Mouse (Mus musculus): ENCODE results near the gene Arpc1a. TPM values are rescaled to one million over a fixed set of nuclear protein-coding genes. Genes with fewer than 3 reads are reported as not detected.
"Not testable (repeated sequence)": the region's sequence is repeated elsewhere in the genome, so short reads cannot be mapped to it uniquely, and the experiment has no call there.

Gene Arpc1a
- 145 and 159 TPM in 2 replicates for polyA plus RNA-seq (2016; fragmentation: Nextera tagmentation; extraction: Ambion mirVana)

- DNase-seq (ENCODE audit: low spot score): peak; percentile 94
- H3K27ac ChIP-seq: peak within 1 kb of the TSS; percentile 91
- H3K9me3 ChIP-seq: peaks cover 5% of the 10 kb centered on the region; the same call in 1 of the 2 replicates
- H3K27me3 ChIP-seq (ENCODE audit: insufficient read depth, poor library complexity, severe bottlenecking): no peaks in the 10 kb centered on the region
- peaks cover 15% of the 10 kb centered on the region for H3K4me1 ChIP-seq (replicated peaks)
- under 1% methylated on average over 54 of the region's 54 CpGs for WGBS
- peak within 1 kb of the TSS; percentile 86 for H3K4me3 ChIP-seq
- H3K36me3 ChIP-seq: peaks cover 26% of the 10 kb centered on the region
These were observed at the start of gene Arpc1a, which contains the start of gene Kpna7 for GRCm38 (mm10) chr5:145083632-145084451. Gene Arpc1a (plus strand): TSS chr5:145083830. Gene Kpna7 (minus strand): TSS chr5:145084030.

GRCm38 (mm10) chr5:145041628-145042027 is 42.0 kb upstream of the Arpc1a start:
- DNase-seq (ENCODE audit: low spot score): peak; percentile 25
- WGBS: 47% methylated on average over 4 of the region's 4 CpGs
- H3K9me3 ChIP-seq: no peaks in the 10 kb centered on the region
- no peaks in the 10 kb centered on the region for H3K4me1 ChIP-seq (replicated peaks)
- no peak overlapping the region for H3K4me3 ChIP-seq
- H3K27ac ChIP-seq: no peak overlapping the region
- no peaks in the 10 kb centered on the region for H3K36me3 ChIP-seq
- H3K27me3 ChIP-seq (ENCODE audit: insufficient read depth, poor library complexity, severe bottlenecking): no peaks in the 10 kb centered on the region

DNA sequence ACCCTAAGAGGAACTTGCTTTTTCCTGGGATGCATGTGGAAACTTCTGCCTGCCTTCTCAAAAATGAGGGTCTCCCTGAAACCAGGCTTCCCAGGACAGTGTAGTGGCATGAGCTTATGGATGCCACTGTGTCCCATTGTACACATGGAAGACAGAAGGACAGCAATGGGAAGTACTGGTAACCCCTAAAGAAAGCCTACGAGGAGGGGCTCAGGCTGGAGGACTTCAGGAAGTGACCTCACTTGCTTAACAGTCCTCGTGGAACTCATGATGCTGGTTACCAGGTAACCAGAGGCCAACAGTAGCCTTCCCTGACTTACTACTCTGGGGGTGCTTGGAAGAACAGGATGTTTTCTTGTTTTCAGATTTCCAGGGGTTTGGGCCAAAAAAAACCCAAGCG is 40.9 kb upstream of the Arpc1a start, which contains the start of gene 1700018F24Rik:
1700018F24Rik (plus strand) TSS at position 301 of the 400 bp plus-strand sequence.
- H3K4me3 ChIP-seq; H3K9me3 ChIP-seq; H3K27ac ChIP-seq; H3K27me3 ChIP-seq (ENCODE audit: insufficient read depth, poor library complexity, severe bottlenecking); H3K4me1 ChIP-seq (replicated peaks); H3K36me3 ChIP-seq; DNase-seq (ENCODE audit: low spot score): not testable (repeated sequence)
- 75% methylated on average over 3 of the region's 3 CpGs for WGBS

GRCm38 (mm10) chr5:145054187-145054586 is 29.4 kb upstream of the Arpc1a start:
- not testable (repeated sequence) for H3K36me3 ChIP-seq; H3K27me3 ChIP-seq (ENCODE audit: insufficient read depth, poor library complexity, severe bottlenecking); H3K4me3 ChIP-seq; H3K27ac ChIP-seq; H3K9me3 ChIP-seq; DNase-seq (ENCODE audit: low spot score); H3K4me1 ChIP-seq (replicated peaks)
- WGBS: 88% methylated on average over 3 of the region's 3 CpGs

GRCm38 (mm10) chr5:145057907-145058306 is 25.7 kb upstream of the Arpc1a start:
- no peak for DNase-seq (ENCODE audit: low spot score)
- no peaks in the 10 kb centered on the region for H3K9me3 ChIP-seq
- no peak overlapping the region for H3K27ac ChIP-seq
- no peaks in the 10 kb centered on the region for H3K27me3 ChIP-seq (ENCODE audit: insufficient read depth, poor library complexity, severe bottlenecking)
- no peaks in the 10 kb centered on the region for H3K4me1 ChIP-seq (replicated peaks)
- 87% methylated on average over 8 of the region's 8 CpGs for WGBS
- H3K4me3 ChIP-seq: no peak overlapping the region
- no peaks in the 10 kb centered on the region for H3K36me3 ChIP-seq

- 89% methylated on average over 7 of the region's 7 CpGs for WGBS
- DNase-seq (ENCODE audit: low spot score): no peak
- no peaks in the 10 kb centered on the region for H3K36me3 ChIP-seq
These were observed 24.9 kb upstream of the Arpc1a start for GRCm38 (mm10) chr5:145058722-145059121.

DNA sequence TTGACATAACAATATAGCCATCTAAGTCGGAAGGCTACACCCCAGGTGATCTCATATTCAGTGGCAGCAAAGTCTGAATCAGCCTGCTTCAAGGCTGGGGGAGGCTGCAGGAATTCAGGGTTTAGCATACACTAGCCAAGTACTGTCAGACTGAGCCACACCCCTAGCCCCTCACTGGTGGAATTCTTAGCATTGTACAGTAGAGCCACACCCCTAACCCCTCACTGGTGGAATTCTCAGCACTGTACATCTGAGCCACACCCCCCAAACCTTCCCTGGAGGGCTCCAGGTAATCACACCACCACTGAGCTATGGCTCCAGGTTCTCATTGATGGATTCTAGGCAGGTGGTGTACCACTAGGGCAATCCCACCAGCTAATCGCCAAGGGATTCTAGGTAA is 24.1 kb upstream of the Arpc1a start:
- WGBS: 74% methylated on average over 2 of the region's 2 CpGs
- DNase-seq (ENCODE audit: low spot score): no peak
- no peak overlapping the region for H3K4me3 ChIP-seq

More at GRCm38 (mm10) chr5:145058722-145059121, 24.9 kb upstream of the Arpc1a start:
- Histone ChIP-seq H3K27me3 (ENCODE audit: insufficient read depth, poor library complexity, severe bottlenecking) (no peaks in the 10 kb centered on the region), H3K4me1 (replicated peaks) (no peaks in the 10 kb centered on the region), H3K9me3 (no peaks in the 10 kb centered on the region), H3K4me3 (no peak overlapping the region), H3K27ac (no peak overlapping the region)

GRCm38 (mm10) chr5:145064765-145065340 is 18.8 kb upstream of the Arpc1a start:
- Histone ChIP-seq H3K36me3 (no peaks in the 10 kb centered on the region), H3K9me3 (no peaks in the 10 kb centered on the region), H3K27ac (no peak overlapping the region), H3K4me3 (no peak overlapping the region), H3K4me1 (replicated peaks) (no peaks in the 10 kb centered on the region), H3K27me3 (ENCODE audit: insufficient read depth, poor library complexity, severe bottlenecking) (no peaks in the 10 kb centered on the region)
- DNase-seq (ENCODE audit: low spot score): no peak
- WGBS: 86% methylated on average over 1 of the region's 1 CpGs

More for the DNA sequence above, 24.1 kb upstream of the Arpc1a start:
- H3K9me3 ChIP-seq: no peaks in the 10 kb centered on the region
- no peaks in the 10 kb centered on the region for H3K36me3 ChIP-seq
- no peak overlapping the region for H3K27ac ChIP-seq
- H3K4me1 ChIP-seq (replicated peaks): no peaks in the 10 kb centered on the region
- no peaks in the 10 kb centered on the region for H3K27me3 ChIP-seq (ENCODE audit: insufficient read depth, poor library complexity, severe bottlenecking)

- Histone ChIP-seq H3K9me3 (no peaks in the 10 kb centered on the region), H3K27ac (no peak overlapping the region), H3K4me3 (no peak overlapping the region), H3K36me3 (no peaks in the 10 kb centered on the region), H3K4me1 (replicated peaks) (no peaks in the 10 kb centered on the region), H3K27me3 (ENCODE audit: insufficient read depth, poor library complexity, severe bottlenecking) (no peaks in the 10 kb centered on the region)
- no peak for DNase-seq (ENCODE audit: low spot score)
- 66% methylated on average over 3 of the region's 3 CpGs for WGBS
These were observed 14.8 kb upstream of the Arpc1a start for GRCm38 (mm10) chr5:145068863-145069262.

DNA sequence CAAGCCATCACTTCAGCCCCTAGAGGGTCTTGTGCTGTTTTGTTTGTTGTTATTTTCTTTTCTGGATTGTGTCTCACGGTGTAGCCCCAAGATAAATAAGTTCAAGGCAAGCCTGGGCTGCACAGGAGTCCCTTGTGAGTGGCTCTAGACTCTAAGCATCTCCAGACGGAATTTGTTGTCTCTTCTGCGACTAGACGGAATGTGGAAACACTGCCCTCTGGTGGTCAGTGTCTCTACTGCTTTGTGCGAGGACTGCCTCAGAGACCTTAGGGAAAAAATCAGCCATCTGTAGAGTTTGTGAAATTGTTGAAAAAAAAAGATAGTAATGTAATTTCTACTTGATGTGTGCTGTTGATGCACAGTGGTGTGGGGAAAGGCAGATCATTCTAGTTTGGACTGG is 13.9 kb upstream of the Arpc1a start:
- no peaks in the 10 kb centered on the region for H3K27me3 ChIP-seq (ENCODE audit: insufficient read depth, poor library complexity, severe bottlenecking)
- DNase-seq (ENCODE audit: low spot score): peak; percentile 71
- no peaks in the 10 kb centered on the region for H3K9me3 ChIP-seq
- 4% methylated on average over 5 of the region's 5 CpGs for WGBS
- no peak overlapping the region for H3K27ac ChIP-seq
- no peaks in the 10 kb centered on the region for H3K36me3 ChIP-seq
- H3K4me1 ChIP-seq (replicated peaks): peaks cover 2% of the 10 kb centered on the region
- no peak overlapping the region for H3K4me3 ChIP-seq

GRCm38 (mm10) chr5:145071342-145071741 is 12.3 kb upstream of the Arpc1a start:
- no peak overlapping the region for H3K27ac ChIP-seq
- no peaks in the 10 kb centered on the region for H3K9me3 ChIP-seq
- no peaks in the 10 kb centered on the region for H3K36me3 ChIP-seq
- H3K4me1 ChIP-seq (replicated peaks): peaks cover 7% of the 10 kb centered on the region
- WGBS: 48% methylated on average over 6 of the region's 6 CpGs
- DNase-seq (ENCODE audit: low spot score): no peak
- H3K4me3 ChIP-seq: no peak overlapping the region
- no peaks in the 10 kb centered on the region for H3K27me3 ChIP-seq (ENCODE audit: insufficient read depth, poor library complexity, severe bottlenecking)

DNA sequence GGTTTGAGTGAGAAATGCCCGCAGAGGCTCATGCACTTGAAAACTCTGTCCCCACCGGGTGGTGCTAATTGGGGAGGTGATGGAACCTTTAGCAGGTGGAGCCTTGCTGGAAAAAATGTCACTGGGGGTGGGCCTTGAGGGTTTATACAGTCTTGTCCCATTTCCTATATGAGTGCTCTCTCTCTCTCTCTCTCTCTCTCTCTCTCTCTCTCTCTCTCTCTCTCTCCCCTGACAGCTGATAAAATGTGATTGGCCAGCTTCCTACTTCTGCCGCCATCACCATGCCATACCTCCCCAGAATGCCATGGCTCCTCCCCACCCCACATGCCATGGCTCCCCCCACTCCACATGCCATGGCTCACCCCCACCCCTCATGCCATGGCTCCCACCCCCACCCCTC is 8.5 kb upstream of the Arpc1a start:
- no peak for DNase-seq (ENCODE audit: low spot score)
- no peaks in the 10 kb centered on the region for H3K27me3 ChIP-seq (ENCODE audit: insufficient read depth, poor library complexity, severe bottlenecking)
- peaks cover 7% of the 10 kb centered on the region for H3K4me1 ChIP-seq (replicated peaks)
- no peaks in the 10 kb centered on the region for H3K9me3 ChIP-seq
- 56% methylated on average over 3 of the region's 3 CpGs for WGBS
- H3K4me3 ChIP-seq: no peak overlapping the region
- H3K27ac ChIP-seq: no peak overlapping the region
- no peaks in the 10 kb centered on the region for H3K36me3 ChIP-seq

All from hindbrain, embryonic 10.5 days (tissue).